Mouse (Mus musculus): Measurements from ENCODE around the gene Arhgef17. TPM values are rescaled to one million over a fixed set of nuclear protein-coding genes. Genes with fewer than 3 reads are reported as not detected.
"Not testable (repeated sequence)": the region's sequence is repeated elsewhere in the genome, so short reads cannot be mapped to it uniquely, and the experiment has no call there.

Gene Arhgef17
- polyA plus RNA-seq, 1 experiment from 2014 or later: 7.3 TPM

- Histone ChIP-seq H3K4me2 (replicated peaks) (no peak overlapping the region), H3K27ac (replicated peaks) (no peak overlapping the region), H3K9ac (replicated peaks) (no peak overlapping the region), H3K36me3 (no peaks in the 10 kb centered on the region), H3K4me3 (no peak overlapping the region), H3K27me3 (no peaks in the 10 kb centered on the region), H3K4me1 (peaks cover 27% of the 10 kb centered on the region), H3K9me3 (no peaks in the 10 kb centered on the region)
- no peak for ATAC-seq (replicated peaks)
- 96% methylated on average over 2 of the region's 2 CpGs for WGBS
Measured at GRCm38 (mm10) chr7:100849508-100849907, 82.4 kb downstream of the Arhgef17 start.

- Histone ChIP-seq H3K36me3 (no peaks in the 10 kb centered on the region), H3K9me3 (no peaks in the 10 kb centered on the region), H3K4me1 (peaks cover 21% of the 10 kb centered on the region), H3K4me2 (replicated peaks) (no peak overlapping the region), H3K4me3 (no peak overlapping the region), H3K27me3 (no peaks in the 10 kb centered on the region), H3K9ac (replicated peaks) (no peak overlapping the region), H3K27ac (replicated peaks) (no peak overlapping the region)
- ATAC-seq (replicated peaks): no peak
- 26% methylated on average over 6 of the region's 6 CpGs for WGBS
Measured at GRCm38 (mm10) chr7:100848744-100849143, 83.2 kb downstream of the Arhgef17 start.

GRCm38 (mm10) chr7:100847131-100847530 lies 84.8 kb downstream of the Arhgef17 start:
- H3K4me1 ChIP-seq: peaks cover 14% of the 10 kb centered on the region
- no peak overlapping the region for H3K9ac ChIP-seq (replicated peaks)
- H3K9me3 ChIP-seq: no peaks in the 10 kb centered on the region
- H3K36me3 ChIP-seq: no peaks in the 10 kb centered on the region
- 84% methylated on average over 6 of the region's 6 CpGs for WGBS
- no peak overlapping the region for H3K27ac ChIP-seq (replicated peaks)
- ATAC-seq (replicated peaks): no peak
- H3K4me2 ChIP-seq (replicated peaks): no peak overlapping the region
- H3K4me3 ChIP-seq: no peak overlapping the region
- no peaks in the 10 kb centered on the region for H3K27me3 ChIP-seq

- H3K27me3 ChIP-seq; H3K4me1 ChIP-seq; H3K9ac ChIP-seq (replicated peaks); ATAC-seq (replicated peaks); H3K4me3 ChIP-seq; H3K27ac ChIP-seq (replicated peaks); H3K9me3 ChIP-seq; H3K36me3 ChIP-seq; H3K4me2 ChIP-seq (replicated peaks): not testable (repeated sequence)
- WGBS: 64% methylated on average over 7 of the region's 7 CpGs
Measured at GRCm38 (mm10) chr7:100846033-100846432, 85.9 kb downstream of the Arhgef17 start.

GRCm38 (mm10) chr7:100845412-100845811 lies 86.5 kb downstream of the Arhgef17 start:
- Histone ChIP-seq H3K27me3 (no peaks in the 10 kb centered on the region), H3K9me3 (no peaks in the 10 kb centered on the region), H3K36me3 (no peaks in the 10 kb centered on the region), H3K4me2 (replicated peaks) (no peak overlapping the region), H3K9ac (replicated peaks) (no peak overlapping the region), H3K27ac (replicated peaks) (no peak overlapping the region), H3K4me3 (no peak overlapping the region), H3K4me1 (no peaks in the 10 kb centered on the region)
- 59% methylated on average over 1 of the region's 1 CpGs for WGBS
- ATAC-seq (replicated peaks): no peak

- no peak overlapping the region for H3K4me2 ChIP-seq (replicated peaks)
- no peak overlapping the region for H3K9ac ChIP-seq (replicated peaks)
- no peaks in the 10 kb centered on the region for H3K4me1 ChIP-seq
- no peaks in the 10 kb centered on the region for H3K9me3 ChIP-seq
- ATAC-seq (replicated peaks): no peak
- H3K36me3 ChIP-seq: no peaks in the 10 kb centered on the region
- H3K27ac ChIP-seq (replicated peaks): no peak overlapping the region
- no peaks in the 10 kb centered on the region for H3K27me3 ChIP-seq
- H3K4me3 ChIP-seq: no peak overlapping the region
Measured at GRCm38 (mm10) chr7:100845026-100845400, 86.9 kb downstream of the Arhgef17 start.

- ATAC-seq (replicated peaks): no peak
- Histone ChIP-seq H3K4me3 (no peak overlapping the region), H3K4me2 (replicated peaks) (no peak overlapping the region), H3K9ac (replicated peaks) (no peak overlapping the region), H3K4me1 (peaks cover 2% of the 10 kb centered on the region; the same call in 1 of the 2 replicates), H3K36me3 (no peaks in the 10 kb centered on the region), H3K27ac (replicated peaks) (no peak overlapping the region), H3K9me3 (no peaks in the 10 kb centered on the region), H3K27me3 (no peaks in the 10 kb centered on the region)
- 58% methylated on average over 2 of the region's 2 CpGs for WGBS
Measured at GRCm38 (mm10) chr7:100844385-100845025, 87.4 kb downstream of the Arhgef17 start.

- H3K9ac ChIP-seq (replicated peaks): no peak overlapping the region
- H3K9me3 ChIP-seq: no peaks in the 10 kb centered on the region
- no peaks in the 10 kb centered on the region for H3K36me3 ChIP-seq
- H3K4me3 ChIP-seq: no peak overlapping the region
- peaks cover 4% of the 10 kb centered on the region; the same call in 1 of the 2 replicates for H3K4me1 ChIP-seq
- no peaks in the 10 kb centered on the region for H3K27me3 ChIP-seq
- 91% methylated on average over 2 of the region's 2 CpGs for WGBS
- H3K4me2 ChIP-seq (replicated peaks): no peak overlapping the region
- no peak overlapping the region for H3K27ac ChIP-seq (replicated peaks)
- ATAC-seq (replicated peaks): no peak
Measured at GRCm38 (mm10) chr7:100843866-100844265, 88.0 kb downstream of the Arhgef17 start.

- no peaks in the 10 kb centered on the region for H3K9me3 ChIP-seq
- WGBS: 83% methylated on average over 5 of the region's 5 CpGs
- peaks cover 4% of the 10 kb centered on the region; the same call in 1 of the 2 replicates for H3K4me1 ChIP-seq
- H3K4me3 ChIP-seq: no peak overlapping the region
- H3K27me3 ChIP-seq: no peaks in the 10 kb centered on the region
- H3K9ac ChIP-seq (replicated peaks): no peak overlapping the region
- no peak overlapping the region for H3K4me2 ChIP-seq (replicated peaks)
- H3K36me3 ChIP-seq: peaks cover 10% of the 10 kb centered on the region
- H3K27ac ChIP-seq (replicated peaks): no peak overlapping the region
- ATAC-seq (replicated peaks): no peak
Measured at GRCm38 (mm10) chr7:100842175-100842574, 89.7 kb downstream of the Arhgef17 start.

GRCm38 (mm10) chr7:100841608-100842007 lies 90.3 kb downstream of the Arhgef17 start:
- H3K4me2 ChIP-seq (replicated peaks): no peak overlapping the region
- H3K27me3 ChIP-seq: no peaks in the 10 kb centered on the region
- WGBS: 93% methylated on average over 6 of the region's 6 CpGs
- H3K4me1 ChIP-seq: peaks cover 4% of the 10 kb centered on the region; the same call in 1 of the 2 replicates
- no peak overlapping the region for H3K4me3 ChIP-seq
- H3K27ac ChIP-seq (replicated peaks): no peak overlapping the region
- H3K36me3 ChIP-seq: peaks cover 16% of the 10 kb centered on the region
- H3K9ac ChIP-seq (replicated peaks): no peak overlapping the region
- H3K9me3 ChIP-seq: no peaks in the 10 kb centered on the region
- ATAC-seq (replicated peaks): no peak

- Histone ChIP-seq H3K4me1 (peaks cover 4% of the 10 kb centered on the region; the same call in 1 of the 2 replicates), H3K27ac (replicated peaks) (no peak overlapping the region), H3K27me3 (no peaks in the 10 kb centered on the region), H3K4me3 (no peak overlapping the region), H3K4me2 (replicated peaks) (no peak overlapping the region), H3K9ac (replicated peaks) (no peak overlapping the region), H3K36me3 (peaks cover 23% of the 10 kb centered on the region), H3K9me3 (no peaks in the 10 kb centered on the region)
- ATAC-seq (replicated peaks): no peak
- 98% methylated on average over 1 of the region's 1 CpGs for WGBS
Measured at GRCm38 (mm10) chr7:100840906-100841305, 91.0 kb downstream of the Arhgef17 start.

- no peak for ATAC-seq (replicated peaks)
- Histone ChIP-seq H3K9me3 (no peaks in the 10 kb centered on the region), H3K9ac (replicated peaks) (no peak overlapping the region), H3K27ac (replicated peaks) (no peak overlapping the region), H3K36me3 (peaks cover 34% of the 10 kb centered on the region), H3K4me1 (peaks cover 4% of the 10 kb centered on the region; the same call in 1 of the 2 replicates), H3K4me3 (no peak overlapping the region), H3K4me2 (replicated peaks) (no peak overlapping the region), H3K27me3 (no peaks in the 10 kb centered on the region)
- 68% methylated on average over 6 of the region's 6 CpGs for WGBS
Measured at GRCm38 (mm10) chr7:100839632-100840402, 92.1 kb downstream of the Arhgef17 start.

Measured in forebrain, embryonic 15.5 days (tissue).